Mouse (Mus musculus): Measurements from ENCODE around the gene Aldh16a1. TPM values are rescaled to one million over a fixed set of nuclear protein-coding genes. Genes with fewer than 3 reads are reported as not detected.
"Not testable (repeated sequence)": the region's sequence is repeated elsewhere in the genome, so short reads cannot be mapped to it uniquely, and the experiment has no call there.

The Aldh16a1 gene
- polyA plus RNA-seq, 1 experiment, result 38.5 TPM

DNA sequence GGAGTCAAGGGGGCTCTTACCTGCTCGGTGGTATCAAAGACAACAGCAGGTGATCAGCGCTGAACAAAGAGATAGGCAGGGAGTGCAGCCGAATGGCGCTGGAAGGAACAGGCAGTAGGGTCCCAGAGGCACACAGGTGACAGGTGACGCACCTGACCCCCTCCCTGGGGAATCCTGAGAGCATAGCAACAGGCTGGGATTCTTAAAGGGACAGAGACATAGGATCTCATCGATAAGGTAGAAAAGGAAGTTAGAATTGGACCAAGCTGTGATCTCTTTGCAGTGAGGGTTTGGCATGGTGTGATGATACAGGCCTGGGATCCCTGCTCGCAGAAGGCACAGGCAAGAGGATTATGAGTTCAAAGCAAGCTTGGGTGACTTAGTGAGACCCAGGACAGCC, 25.1 kb upstream of the Aldh16a1 start, which contains the start of gene Gfy:
Gene Gfy (minus strand): TSS at position 101 of the 400 bp plus-strand sequence.
- DNase-seq (ENCODE audit: low read depth), result no peak

DNA sequence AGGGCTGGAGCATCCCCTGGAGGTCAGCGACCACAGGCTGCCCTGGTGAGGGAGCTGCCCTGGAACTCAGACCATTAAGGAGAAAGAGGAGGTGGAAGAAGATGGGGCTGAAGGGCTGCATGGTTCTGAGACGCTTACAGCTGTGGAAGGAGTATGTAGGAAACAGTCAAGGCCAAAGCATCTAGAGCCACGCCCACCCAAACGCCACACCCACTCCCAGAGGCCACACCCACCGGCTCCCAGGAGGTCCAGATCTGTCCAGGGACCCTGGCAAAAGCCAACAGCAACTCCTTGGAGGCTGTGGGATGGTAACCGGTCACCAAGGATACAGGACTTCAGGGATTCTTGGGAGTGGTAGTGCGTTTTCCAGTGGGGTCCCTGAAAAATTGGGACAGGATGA, 24.2 kb upstream of the Aldh16a1 start:
- DNase-seq (ENCODE audit: low read depth), result no peak

DNA sequence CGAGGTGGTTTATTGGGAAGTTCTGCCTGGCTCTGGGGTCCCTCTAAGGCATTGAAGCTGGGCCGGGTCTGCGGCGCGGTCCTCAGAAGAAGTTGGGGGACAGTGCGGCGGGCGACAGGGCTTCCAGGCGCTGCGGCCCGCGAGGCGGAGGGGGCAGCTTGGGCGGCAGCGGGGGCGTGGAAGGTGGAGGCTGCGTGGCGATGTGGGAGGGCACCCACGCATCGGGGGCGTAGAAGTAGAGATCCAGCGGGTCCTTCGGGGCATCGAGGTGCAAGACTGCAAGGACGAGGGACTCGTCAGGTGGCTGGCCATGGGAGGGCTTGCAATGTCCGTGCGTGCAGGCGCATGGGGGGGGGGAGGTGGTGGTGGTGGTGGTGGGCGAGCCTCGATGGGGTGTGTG, 22.0 kb upstream of the Aldh16a1 start:
- no peak for DNase-seq (ENCODE audit: low read depth)

- no peak for DNase-seq (ENCODE audit: low read depth)
Observed at GRCm38 (mm10) chr7:45175929-45176328, 21.5 kb upstream of the Aldh16a1 start.

DNA sequence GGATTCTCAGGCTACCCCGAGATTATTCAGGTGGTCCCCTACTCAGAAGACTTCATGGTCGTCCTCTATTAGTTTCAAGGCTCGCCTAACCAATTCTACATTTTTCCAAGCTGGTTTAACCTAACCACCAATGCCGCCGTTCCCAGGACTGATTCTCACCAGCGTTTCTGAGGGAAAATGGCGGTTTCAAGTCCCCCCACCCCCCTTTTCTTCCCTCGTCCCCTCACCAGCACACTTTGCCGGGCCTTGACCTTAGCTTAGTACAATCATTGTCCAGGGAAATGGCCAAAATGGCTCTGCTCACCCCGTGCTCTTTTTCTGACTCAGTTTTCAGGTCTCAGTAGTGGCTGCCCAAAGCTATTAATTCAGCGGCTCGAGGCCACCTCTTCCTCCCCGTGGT, 21.0 kb upstream of the Aldh16a1 start:
- no peak for DNase-seq (ENCODE audit: low read depth)

DNA sequence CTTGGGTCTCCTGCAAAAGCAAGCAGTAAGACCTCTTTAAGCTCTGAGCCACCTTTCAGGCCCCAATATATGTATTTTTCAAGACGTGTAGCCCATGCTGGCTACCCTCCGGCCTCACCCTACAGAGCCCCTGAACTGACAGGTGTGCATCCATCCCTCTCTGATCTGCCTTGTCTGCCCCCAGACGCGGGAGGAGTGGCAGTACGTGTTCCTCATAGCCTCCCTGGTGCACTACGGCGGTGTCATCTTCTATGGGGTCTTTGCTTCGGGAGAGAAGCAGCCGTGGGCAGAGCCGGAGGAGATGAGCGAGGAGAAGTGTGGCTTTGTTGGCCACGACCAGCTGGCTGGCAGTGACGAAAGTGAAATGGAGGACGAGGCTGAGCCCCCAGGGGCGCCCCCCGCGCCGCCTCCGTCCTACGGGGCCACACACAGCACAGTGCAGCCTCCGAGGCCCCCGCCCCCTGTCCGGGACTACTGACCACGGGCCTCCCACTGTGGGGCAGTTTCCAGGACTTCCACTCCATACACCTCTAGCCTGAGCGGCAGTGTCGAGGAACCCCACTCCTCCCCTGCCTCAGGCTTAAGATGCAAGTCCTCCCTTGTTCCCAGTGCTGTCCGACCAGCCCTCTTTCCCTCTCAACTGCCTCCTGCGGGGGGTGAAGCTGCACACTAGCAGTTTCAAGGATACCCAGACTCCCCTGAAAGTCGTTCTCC, 20.3 kb upstream of the Aldh16a1 start:
- no peak for DNase-seq (ENCODE audit: low read depth)

GRCm38 (mm10) chr7:45173772-45174171, 19.4 kb upstream of the Aldh16a1 start:
- not testable (repeated sequence) for DNase-seq (ENCODE audit: low read depth)

- DNase-seq (ENCODE audit: low read depth), result no peak
Observed at GRCm38 (mm10) chr7:45172974-45173373, 18.6 kb upstream of the Aldh16a1 start.

GRCm38 (mm10) chr7:45169495-45169894, 15.1 kb upstream of the Aldh16a1 start:
- DNase-seq (ENCODE audit: low read depth), result no peak

DNA sequence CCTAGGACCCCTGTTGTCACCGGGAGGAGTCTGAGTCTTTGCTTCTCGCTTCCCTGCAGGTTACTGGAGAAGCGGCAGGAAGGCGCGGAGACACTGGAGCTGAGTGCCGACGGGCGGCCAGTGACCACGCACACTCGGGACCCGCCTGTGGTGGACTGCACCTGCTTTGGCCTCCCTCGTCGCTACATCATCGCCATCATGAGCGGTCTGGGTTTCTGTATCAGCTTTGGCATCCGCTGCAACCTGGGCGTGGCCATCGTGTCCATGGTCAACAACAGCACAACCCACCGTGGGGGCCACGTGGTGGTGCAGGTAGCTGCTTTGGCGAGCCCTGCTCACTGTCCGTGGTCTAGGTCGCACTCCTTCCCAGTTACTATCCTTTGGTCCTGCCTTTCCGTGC, 14.3 kb upstream of the Aldh16a1 start:
- DNase-seq (ENCODE audit: low read depth), result no peak

DNA sequence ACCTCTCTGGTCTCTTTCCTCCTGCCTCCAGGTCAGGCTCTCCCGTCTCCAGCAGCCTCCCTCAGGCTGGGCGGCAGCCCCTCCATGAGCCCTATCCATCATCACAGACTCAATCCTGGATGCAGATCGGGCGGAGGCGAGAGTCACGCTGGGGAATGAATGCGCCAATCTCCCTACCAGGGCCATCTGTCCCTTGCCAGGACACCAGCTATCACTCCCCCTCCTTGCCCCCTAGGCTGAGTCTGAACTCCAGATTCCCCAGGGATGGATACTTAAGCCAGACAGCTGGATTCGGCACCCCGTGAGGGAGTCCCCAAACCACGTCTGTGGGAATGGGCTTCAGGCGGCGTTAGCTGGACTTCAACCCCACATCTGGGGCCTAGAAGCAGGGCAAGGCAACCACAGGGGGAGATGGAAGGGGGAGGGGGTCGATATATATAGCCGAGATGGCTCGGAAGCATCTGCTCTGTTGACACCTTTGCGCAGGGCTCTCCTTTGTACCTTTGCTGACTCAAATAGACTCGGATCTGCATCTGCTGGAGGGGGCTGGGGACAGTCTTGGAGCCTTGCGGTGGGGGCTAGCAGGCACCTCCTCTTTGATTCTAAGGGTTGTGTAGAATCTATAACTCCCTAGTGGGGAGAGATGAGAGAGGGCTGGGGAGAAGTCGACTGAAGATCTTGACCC, 13.5 kb upstream of the Aldh16a1 start:
- no peak for DNase-seq (ENCODE audit: low read depth)

DNA sequence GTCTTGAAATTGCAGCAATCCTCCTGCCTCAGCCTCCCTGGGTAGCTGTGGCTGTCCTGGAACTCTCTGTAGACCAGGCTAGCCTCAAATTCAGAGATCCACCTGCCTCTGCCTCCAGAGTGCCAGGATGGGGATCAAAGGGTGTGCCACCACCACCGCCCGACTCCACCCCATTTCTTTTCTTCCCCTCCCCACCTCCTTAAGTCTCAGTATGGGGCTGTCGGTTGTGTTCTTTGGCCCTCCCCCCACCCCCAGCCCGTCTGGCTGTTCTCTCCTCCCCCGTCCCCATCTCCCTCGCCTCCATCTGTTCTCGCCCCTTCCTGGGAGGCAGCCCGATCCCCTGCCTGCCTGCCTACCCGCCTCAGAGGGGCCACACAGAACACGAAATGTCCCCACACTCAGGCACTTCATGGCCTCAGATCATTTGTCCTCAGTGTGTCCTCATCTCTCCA, 12.6 kb upstream of the Aldh16a1 start:
- DNase-seq (ENCODE audit: low read depth), result no peak

GRCm38 (mm10) chr7:45165701-45166100, 11.3 kb upstream of the Aldh16a1 start:
- no peak for DNase-seq (ENCODE audit: low read depth)

- no peak for DNase-seq (ENCODE audit: low read depth)
Observed at GRCm38 (mm10) chr7:45164833-45165232, 10.4 kb upstream of the Aldh16a1 start.

DNA sequence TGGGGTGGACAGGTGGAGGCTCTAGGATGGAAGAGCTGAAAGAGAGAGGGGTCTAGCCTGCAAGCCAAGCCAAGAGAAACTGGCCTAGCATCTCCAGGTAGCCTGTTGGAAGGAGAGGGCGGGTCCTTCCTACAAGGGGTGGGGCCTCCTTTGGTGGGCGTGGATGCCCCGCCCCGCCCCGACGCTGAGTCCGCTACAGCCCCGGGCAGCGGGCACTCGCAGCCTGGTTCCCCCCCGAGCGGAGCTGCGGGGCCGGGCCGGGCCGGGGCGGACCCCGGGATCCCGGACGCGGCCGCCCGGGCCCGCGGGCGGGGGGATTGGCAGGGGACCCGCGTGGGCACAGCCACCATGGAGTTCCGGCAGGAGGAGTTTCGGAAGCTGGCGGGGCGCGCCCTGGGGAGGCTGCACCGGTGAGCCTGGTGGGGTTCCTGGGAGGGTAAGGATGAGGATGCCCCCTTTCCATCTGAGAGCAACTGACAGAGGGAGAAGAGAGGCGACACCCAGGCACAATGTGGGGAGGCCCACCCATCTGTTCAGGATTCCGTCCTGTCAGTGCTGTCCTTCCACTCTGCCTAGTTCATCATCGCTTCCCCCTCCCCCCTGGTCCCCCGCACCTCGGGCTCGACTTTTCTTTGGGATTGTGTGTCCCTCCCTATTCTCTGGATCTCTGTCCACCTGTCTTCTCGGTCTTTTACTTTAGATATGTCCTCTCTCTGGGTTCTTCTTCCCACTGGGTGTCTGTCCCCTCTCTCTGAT, 9.5 kb upstream of the Aldh16a1 start, which contains the start of gene Slc17a7:
Gene Slc17a7 (plus strand): TSS at position 215 of the 756 bp plus-strand sequence.
- DNase-seq (ENCODE audit: low read depth), result no peak

DNA sequence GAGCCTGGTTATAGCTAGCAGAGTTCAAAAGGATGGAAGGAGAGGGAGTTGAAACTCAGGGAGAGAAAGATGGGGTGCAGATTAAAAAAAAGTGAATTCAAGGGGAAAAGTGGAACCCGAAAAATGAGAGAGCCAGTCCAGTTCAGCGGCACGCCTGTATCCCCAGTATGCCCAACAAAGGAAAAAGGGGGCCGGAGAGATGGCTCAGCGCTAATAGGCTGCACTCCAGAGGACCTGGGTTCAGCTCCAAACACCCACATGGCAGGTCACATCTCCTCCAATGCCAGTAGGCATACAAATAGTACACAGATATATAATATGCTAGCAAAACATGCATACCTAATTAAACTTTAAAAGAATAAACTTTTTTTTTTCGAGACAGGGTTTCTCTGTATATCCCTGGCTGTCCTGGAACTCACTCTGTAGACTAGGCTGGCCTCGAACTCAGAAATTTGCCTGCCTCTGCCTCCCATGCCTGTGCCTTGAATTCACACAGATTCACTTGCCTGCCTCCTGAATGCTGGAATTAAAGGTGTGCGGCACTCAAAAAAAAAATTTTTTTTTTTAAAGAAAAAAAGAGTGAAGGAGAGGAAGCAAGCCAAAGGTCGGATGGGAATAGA, 8.7 kb upstream of the Aldh16a1 start:
- no peak for DNase-seq (ENCODE audit: low read depth)

DNA sequence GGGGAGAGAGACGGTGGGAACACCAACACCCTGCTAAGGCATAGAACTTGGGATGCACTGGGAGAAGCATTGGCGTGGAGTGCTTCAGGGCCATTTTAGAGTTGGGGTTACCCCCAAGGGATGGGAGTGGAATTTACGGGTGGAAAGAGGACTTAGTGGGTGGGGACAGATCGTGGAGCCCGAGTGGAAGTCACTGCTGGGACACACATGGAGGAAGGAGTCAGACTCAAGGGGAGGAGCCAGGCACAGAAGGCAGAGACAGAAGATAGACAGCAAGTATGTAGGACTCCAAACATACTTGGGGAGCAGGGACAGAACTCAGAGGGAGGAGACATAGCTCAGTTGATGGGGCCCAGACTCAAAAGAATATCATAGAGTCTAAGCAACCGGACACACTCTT, 8.2 kb upstream of the Aldh16a1 start:
- DNase-seq (ENCODE audit: low read depth), result no peak

GRCm38 (mm10) chr7:45161612-45162473, 7.5 kb upstream of the Aldh16a1 start:
- DNase-seq (ENCODE audit: low read depth), result no peak

DNA sequence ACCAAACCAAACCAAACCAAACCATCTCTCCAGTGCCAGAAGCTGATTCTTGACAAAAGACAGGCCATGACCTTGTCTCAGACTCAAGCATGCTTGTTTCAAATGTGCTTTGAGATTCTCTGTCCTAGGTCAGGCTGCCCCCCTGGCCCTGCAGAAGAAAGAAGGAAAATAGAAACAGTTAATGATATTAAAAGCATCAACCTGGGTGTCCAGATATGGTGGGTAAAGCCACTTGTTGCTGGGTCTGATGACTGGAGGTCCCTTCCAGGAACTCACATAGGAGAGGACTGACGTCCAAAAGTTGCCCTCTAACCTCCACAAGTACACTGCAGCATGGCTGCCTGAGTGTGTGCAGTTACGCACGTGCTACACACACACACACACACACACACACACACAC, 6.5 kb upstream of the Aldh16a1 start:
- no peak for DNase-seq (ENCODE audit: low read depth)

DNA sequence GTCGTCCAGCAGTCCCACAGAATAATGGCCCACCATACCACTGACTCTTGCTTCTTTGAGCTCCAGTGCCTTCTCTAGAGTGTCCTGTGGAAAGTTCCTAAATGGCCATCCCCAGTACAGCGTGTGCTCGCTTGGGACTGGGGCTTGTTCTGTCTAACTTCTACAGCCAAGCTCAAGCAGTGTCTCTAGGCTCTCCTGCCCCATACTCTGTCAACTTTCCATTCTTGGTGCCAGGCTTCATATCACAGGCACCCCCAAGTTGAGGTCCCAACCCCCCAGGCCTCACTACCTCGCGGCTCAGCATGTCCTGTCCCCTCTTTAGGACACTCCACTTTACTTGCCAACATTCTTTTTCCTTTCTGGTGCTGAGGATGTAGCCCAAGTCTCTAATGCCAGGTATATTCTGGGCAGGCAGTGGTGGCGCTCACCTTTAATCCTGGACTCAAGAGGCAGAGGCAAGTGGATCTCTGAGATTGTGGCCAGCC, 6.0 kb upstream of the Aldh16a1 start:
- no peak for DNase-seq (ENCODE audit: low read depth)

DNA sequence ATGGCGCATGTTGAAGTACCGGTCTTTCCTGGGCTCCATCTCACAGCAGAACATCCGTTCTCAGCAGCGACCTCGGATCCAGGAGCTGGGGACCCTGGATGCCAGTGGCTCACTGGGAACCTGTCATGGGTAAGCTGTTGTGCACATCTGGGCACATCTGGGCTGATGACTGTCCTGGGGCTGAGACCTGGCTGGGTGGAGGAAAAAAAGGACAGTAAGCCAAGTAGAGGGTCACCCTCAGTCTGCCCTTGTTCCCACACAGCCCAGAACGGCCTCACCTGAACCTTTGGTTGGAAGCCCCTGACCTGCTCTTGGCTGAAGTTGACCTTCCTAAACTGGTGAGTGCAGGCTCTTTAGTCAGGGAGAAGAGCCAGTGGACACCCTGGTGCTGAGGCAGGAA, 4.6 kb upstream of the Aldh16a1 start:
- DNase-seq (ENCODE audit: low read depth), result no peak
